Mouse (Mus musculus): Measurements from ENCODE around the gene Znhit2. TPM values are rescaled to one million over a fixed set of nuclear protein-coding genes. Genes with fewer than 3 reads are reported as not detected.

Gene Znhit2
- polyA plus RNA-seq, 1 experiment from 2014 or later: 40.0 TPM

DNA sequence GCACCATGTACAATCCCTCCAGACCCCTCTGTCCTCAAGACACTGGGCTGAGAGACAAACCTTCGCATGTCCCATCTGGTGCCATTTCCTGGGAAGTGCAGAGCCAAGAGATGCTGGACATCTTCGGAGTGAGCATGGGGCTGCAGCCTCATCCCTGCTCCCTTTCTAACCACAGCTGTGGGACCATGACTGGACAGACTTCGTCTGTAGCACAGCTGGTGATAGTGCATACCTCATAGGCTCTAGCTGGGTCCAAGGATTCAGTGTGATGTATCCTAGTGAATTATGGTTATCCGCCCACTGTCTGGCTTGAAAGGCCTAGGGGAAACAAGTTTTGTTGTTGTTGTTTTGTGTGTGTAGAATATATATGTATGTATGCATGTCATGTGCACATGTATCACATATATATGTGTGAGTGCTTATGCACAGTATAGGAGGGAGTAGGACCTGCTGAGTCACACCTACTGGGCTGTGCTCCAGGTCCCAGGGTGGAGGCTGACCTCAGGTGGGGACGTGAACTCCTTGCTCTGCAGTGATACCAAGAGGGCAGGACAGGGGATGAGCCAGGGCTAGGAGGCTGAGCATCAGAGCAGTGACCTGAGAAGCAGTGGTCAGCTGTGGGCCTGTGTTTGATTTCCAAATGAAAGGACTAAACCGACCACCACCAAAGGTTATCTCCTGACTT, 41.3 kb downstream of the Znhit2 start:
- Histone ChIP-seq H3K4me2 (no peak overlapping the region), H3K27me3 (ENCODE audit: control insufficient read depth, insufficient read depth, low read length) (no peaks in the 10 kb centered on the region), H3K4me1 (ENCODE audit: control insufficient read depth, insufficient read depth, low read length) (no peaks in the 10 kb centered on the region), H3K27ac (ENCODE audit: low read depth, low read length) (no peak overlapping the region), H3K36me3 (ENCODE audit: control insufficient read depth, insufficient read depth, low read length) (no peaks in the 10 kb centered on the region; the same call in none of the 2 replicates), H3K4me3 (ENCODE audit: low read depth, low read length) (no peak overlapping the region), H3K9ac (ENCODE audit: low read length) (no peak overlapping the region), H3K9me3 (ENCODE audit: control insufficient read depth, low read length) (no peaks in the 10 kb centered on the region)
- ATAC-seq (ENCODE audit: low FRiP score) (no peak), DNase-seq (ENCODE audit: low spot score, missing footprints) (peak; percentile 67)
- 77% methylated on average over 6 of the region's 6 CpGs for WGBS

DNA sequence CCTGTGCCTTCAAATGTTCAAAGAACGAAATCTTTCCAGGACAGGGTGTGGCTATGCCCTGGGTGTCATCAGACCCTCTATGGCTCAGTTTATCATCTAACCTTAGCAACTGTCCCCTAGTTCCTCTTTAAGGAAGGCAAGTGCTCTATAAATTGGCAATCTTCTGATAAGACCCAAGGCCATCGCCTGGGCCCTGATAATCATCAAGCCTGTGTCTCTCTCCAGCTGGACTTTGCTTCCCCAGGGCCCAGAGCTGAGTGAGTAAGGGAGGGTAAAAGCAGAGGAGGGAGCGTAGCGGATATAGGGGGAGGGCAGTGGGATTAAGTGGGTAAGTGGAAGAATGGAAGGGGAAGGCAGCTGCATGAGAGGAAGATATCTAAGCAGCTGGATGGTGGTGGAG, 43.5 kb downstream of the Znhit2 start:
- no peaks in the 10 kb centered on the region for H3K27me3 ChIP-seq (ENCODE audit: control insufficient read depth, insufficient read depth, low read length)
- no peak overlapping the region for H3K9ac ChIP-seq (ENCODE audit: low read length)
- H3K4me3 ChIP-seq (ENCODE audit: low read depth, low read length): no peak overlapping the region
- DNase-seq (ENCODE audit: low spot score, missing footprints): peak; percentile 28
- no peaks in the 10 kb centered on the region for H3K9me3 ChIP-seq (ENCODE audit: control insufficient read depth, low read length)
- H3K36me3 ChIP-seq (ENCODE audit: control insufficient read depth, insufficient read depth, low read length): no peaks in the 10 kb centered on the region
- no peak overlapping the region for H3K4me2 ChIP-seq
- no peak overlapping the region for H3K27ac ChIP-seq (ENCODE audit: low read depth, low read length)
- 75% methylated on average over 4 of the region's 4 CpGs for WGBS
- no peak for ATAC-seq (ENCODE audit: low FRiP score)
- no peaks in the 10 kb centered on the region for H3K4me1 ChIP-seq (ENCODE audit: control insufficient read depth, insufficient read depth, low read length)

DNA sequence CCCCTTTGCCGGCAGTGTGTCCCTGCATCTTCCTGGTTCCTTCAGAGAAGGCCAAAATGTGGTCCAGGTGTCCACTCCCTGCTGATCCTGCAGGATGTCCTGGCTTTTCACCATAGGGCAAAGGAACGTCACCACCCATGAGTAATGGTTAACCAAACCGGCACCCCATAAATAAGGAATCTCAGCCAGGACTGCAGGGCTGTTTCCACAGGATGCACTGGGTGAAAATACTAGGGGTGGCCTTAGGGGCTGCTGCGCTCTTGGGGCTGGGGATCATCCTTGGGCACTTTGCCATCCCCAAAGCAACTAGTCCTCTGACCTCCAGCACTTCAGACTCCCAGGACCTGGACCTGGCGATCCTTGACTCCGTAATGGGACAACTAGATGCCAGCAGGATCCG, 44.6 kb downstream of the Znhit2 start, which contains the start of gene Naaladl1:
Gene Naaladl1, plus strand, starts transcription at position 197 of the 400 bp plus-strand sequence.
- 88% methylated on average over 7 of the region's 7 CpGs for WGBS
- Histone ChIP-seq H3K9ac (ENCODE audit: low read length) (no peak within 1 kb of the TSS), H3K4me3 (ENCODE audit: low read depth, low read length) (no peak within 1 kb of the TSS), H3K27me3 (ENCODE audit: control insufficient read depth, insufficient read depth, low read length) (no peaks in the 10 kb centered on the region), H3K27ac (ENCODE audit: low read depth, low read length) (no peak within 1 kb of the TSS), H3K36me3 (ENCODE audit: control insufficient read depth, insufficient read depth, low read length) (no peaks in the 10 kb centered on the region), H3K4me2 (no peak within 1 kb of the TSS), H3K9me3 (ENCODE audit: control insufficient read depth, low read length) (no peaks in the 10 kb centered on the region), H3K4me1 (ENCODE audit: control insufficient read depth, insufficient read depth, low read length) (no peaks in the 10 kb centered on the region)
- ATAC-seq (ENCODE audit: low FRiP score): no peak
- DNase-seq (ENCODE audit: low spot score, missing footprints): no peak

Small RNAs within 50 kb of the gene (microRNA-seq; reads per million reads assigned to microRNA genes)
- 1.9 reads per million, percentile 3 among the genes with 10 or more reads in this experiment for gene Mir6988

Other genes with a start within 250 kb of the Znhit2 start
- 11.5 and 14.0 TPM in 2 replicates for gene Frmd8, start 185.9 kb upstream of the Znhit2 start, polyA plus RNA-seq (2014; fragmentation: Nextera tagmentation; extraction: Ambion mirVana)
- 1.1 and 1.8 TPM in 2 replicates for gene Slc25a45, start 183.4 kb upstream of the Znhit2 start, polyA plus RNA-seq (2014; fragmentation: Nextera tagmentation; extraction: Ambion mirVana)
- 7.3 and 8.3 TPM in 2 replicates for gene Tigd3, start 167.0 kb upstream of the Znhit2 start, polyA plus RNA-seq (2014; fragmentation: Nextera tagmentation; extraction: Ambion mirVana)
- gene Dpf2, start 148.2 kb upstream of the Znhit2 start, polyA plus RNA-seq (2014; fragmentation: Nextera tagmentation; extraction: Ambion mirVana): 200 and 203 TPM in 2 replicates
- 2.2 and 2.5 TPM in 2 replicates for gene Cdc42ep2, start 136.4 kb upstream of the Znhit2 start, polyA plus RNA-seq (2014; fragmentation: Nextera tagmentation; extraction: Ambion mirVana)
- 74.4 and 82.7 TPM in 2 replicates for gene Pola2, start 97.0 kb upstream of the Znhit2 start, polyA plus RNA-seq (2014; fragmentation: Nextera tagmentation; extraction: Ambion mirVana)
- not detected in 2 replicates for gene Slc22a20, start 75.0 kb upstream of the Znhit2 start, polyA plus RNA-seq (2014; fragmentation: Nextera tagmentation; extraction: Ambion mirVana)
- 3.9 and 4.0 TPM in 2 replicates for gene Capn1, start 45.3 kb upstream of the Znhit2 start, polyA plus RNA-seq (2014; fragmentation: Nextera tagmentation; extraction: Ambion mirVana)
- 18.6 and 23.1 TPM in 2 replicates for gene Syvn1, start 14.6 kb upstream of the Znhit2 start, polyA plus RNA-seq (2014; fragmentation: Nextera tagmentation; extraction: Ambion mirVana)
- 88.0 and 92.5 TPM in 2 replicates for gene Mrpl49, start 3.4 kb upstream of the Znhit2 start, polyA plus RNA-seq (2014; fragmentation: Nextera tagmentation; extraction: Ambion mirVana)
- 717 and 781 TPM in 2 replicates for gene Fau, start 3.3 kb upstream of the Znhit2 start, polyA plus RNA-seq (2014; fragmentation: Nextera tagmentation; extraction: Ambion mirVana)
- gene Tm7sf2, start 7.2 kb downstream of the Znhit2 start, polyA plus RNA-seq (2014; fragmentation: Nextera tagmentation; extraction: Ambion mirVana): 35.7 and 39.6 TPM in 2 replicates
- 37.4 and 48.3 TPM in 2 replicates for gene Vps51, start 16.0 kb downstream of the Znhit2 start, polyA plus RNA-seq (2014; fragmentation: Nextera tagmentation; extraction: Ambion mirVana)
- not detected in 2 replicates for gene Tmem262, start 18.8 kb downstream of the Znhit2 start, polyA plus RNA-seq (2014; fragmentation: Nextera tagmentation; extraction: Ambion mirVana)
- gene Gm28374, start 21.1 kb downstream of the Znhit2 start, polyA plus RNA-seq (2014; fragmentation: Nextera tagmentation; extraction: Ambion mirVana): 2.0 and 2.2 TPM in 2 replicates
- 63.4 and 63.5 TPM in 2 replicates for gene Zfpl1, start 23.8 kb downstream of the Znhit2 start, polyA plus RNA-seq (2014; fragmentation: Nextera tagmentation; extraction: Ambion mirVana)
- 61.2 and 66.3 TPM in 2 replicates for gene Cdca5, start 23.8 kb downstream of the Znhit2 start, polyA plus RNA-seq (2014; fragmentation: Nextera tagmentation; extraction: Ambion mirVana)
- gene AC131692.1, start 33.2 kb downstream of the Znhit2 start, polyA plus RNA-seq (2014; fragmentation: Nextera tagmentation; extraction: Ambion mirVana): 0.27 and 0.40 TPM in 2 replicates
- 0.37 and 0.46 TPM in 2 replicates for gene Naaladl1, start 44.6 kb downstream of the Znhit2 start, polyA plus RNA-seq (2014; fragmentation: Nextera tagmentation; extraction: Ambion mirVana)
- gene Sac3d1, start 57.5 kb downstream of the Znhit2 start, polyA plus RNA-seq (2014; fragmentation: Nextera tagmentation; extraction: Ambion mirVana): 55.3 and 60.0 TPM in 2 replicates
- 23.8 and 26.1 TPM in 2 replicates for gene Snx15, start 67.1 kb downstream of the Znhit2 start, polyA plus RNA-seq (2014; fragmentation: Nextera tagmentation; extraction: Ambion mirVana)
- not detected in 2 replicates for gene Batf2, start 79.8 kb downstream of the Znhit2 start, polyA plus RNA-seq (2014; fragmentation: Nextera tagmentation; extraction: Ambion mirVana)
- 75.6 and 86.1 TPM in 2 replicates for gene Arl2, start 80.4 kb downstream of the Znhit2 start, polyA plus RNA-seq (2014; fragmentation: Nextera tagmentation; extraction: Ambion mirVana)
- not detected in 2 replicates for gene Majin, start 123.2 kb downstream of the Znhit2 start, polyA plus RNA-seq (2014; fragmentation: Nextera tagmentation; extraction: Ambion mirVana)
- 0.39 and 0.40 TPM in 2 replicates for gene Gpha2, start 165.2 kb downstream of the Znhit2 start, polyA plus RNA-seq (2014; fragmentation: Nextera tagmentation; extraction: Ambion mirVana)
- gene Ppp2r5b, start 174.7 kb downstream of the Znhit2 start, polyA plus RNA-seq (2014; fragmentation: Nextera tagmentation; extraction: Ambion mirVana): 39.1 and 41.0 TPM in 2 replicates
- gene Atg2a, start 180.5 kb downstream of the Znhit2 start, polyA plus RNA-seq (2014; fragmentation: Nextera tagmentation; extraction: Ambion mirVana): 7.1 and 8.1 TPM in 2 replicates
- gene Ehd1, start 215.5 kb downstream of the Znhit2 start, polyA plus RNA-seq (2014; fragmentation: Nextera tagmentation; extraction: Ambion mirVana): 64.1 and 68.2 TPM in 2 replicates
- 0.23 and 0.42 TPM in 2 replicates for gene Cdc42bpg, start 245.3 kb downstream of the Znhit2 start, polyA plus RNA-seq (2014; fragmentation: Nextera tagmentation; extraction: Ambion mirVana)

Measured in midbrain, embryonic 11.5 days (tissue).